Mouse (Mus musculus) cerebellum, adult 9-10 months (tissue): ENCODE measurements around the gene Nutf2.
"Not testable (repeated sequence)": the region's sequence is repeated elsewhere in the genome, so short reads cannot be mapped to it uniquely, and the experiment has no call there.

ENCODE experiments used
- DNase-seq: peaks from one replicate; pipeline ENCODE4 v3.0.0; 2022

Gene Nutf2

GRCm38 (mm10) chr8:105860143-105860981 is at the start of gene Nutf2:
TSS of gene Nutf2 (plus strand) at chr8:105860580.
- peak; percentile 97 for DNase-seq

- DNase-seq = peak; percentile 55
Measured at GRCm38 (mm10) chr8:105811061-105811460, 49.3 kb upstream of the Nutf2 start.

DNA sequence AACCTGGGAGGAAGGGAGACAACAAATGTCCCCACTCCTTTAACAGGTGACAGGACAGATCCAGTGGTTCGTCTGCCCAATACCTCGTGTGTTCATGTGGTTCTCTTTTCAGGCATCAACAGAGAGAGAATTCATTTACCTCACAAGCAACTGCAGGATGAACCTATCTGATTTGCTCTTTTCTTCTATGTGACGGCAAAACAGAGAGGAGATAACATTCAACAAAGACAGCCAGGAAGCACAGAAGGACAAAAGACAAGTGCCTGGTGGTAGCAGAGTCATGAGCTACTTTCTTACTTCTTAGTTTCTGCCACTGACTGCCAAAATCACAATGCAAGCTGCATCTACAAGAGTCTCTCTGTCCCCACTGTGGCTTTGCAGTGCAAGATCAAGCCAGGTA is 48.8 kb upstream of the Nutf2 start:
- no peak for DNase-seq

GRCm38 (mm10) chr8:105812511-105812910 is 47.9 kb upstream of the Nutf2 start:
- no peak for DNase-seq

DNA sequence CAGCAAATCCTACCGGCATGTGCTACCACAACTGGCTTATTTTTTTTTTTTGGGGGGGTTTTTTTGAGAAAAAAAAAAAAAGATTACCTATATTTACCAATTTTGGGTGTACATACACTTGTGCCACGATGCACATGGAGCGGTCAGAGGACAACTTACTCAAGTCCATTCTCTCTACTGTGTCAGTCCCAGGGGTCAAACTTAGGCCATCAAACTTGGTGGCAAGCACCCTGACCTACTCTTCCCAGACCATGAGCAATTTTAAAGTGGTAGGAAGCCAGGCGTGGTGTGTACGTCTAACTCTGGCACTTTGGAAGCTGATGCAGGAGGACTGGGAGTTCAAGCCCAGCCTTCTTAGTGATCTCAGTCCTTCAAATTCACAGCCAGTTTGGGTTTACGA is 47.1 kb upstream of the Nutf2 start:
- no peak for DNase-seq

DNA sequence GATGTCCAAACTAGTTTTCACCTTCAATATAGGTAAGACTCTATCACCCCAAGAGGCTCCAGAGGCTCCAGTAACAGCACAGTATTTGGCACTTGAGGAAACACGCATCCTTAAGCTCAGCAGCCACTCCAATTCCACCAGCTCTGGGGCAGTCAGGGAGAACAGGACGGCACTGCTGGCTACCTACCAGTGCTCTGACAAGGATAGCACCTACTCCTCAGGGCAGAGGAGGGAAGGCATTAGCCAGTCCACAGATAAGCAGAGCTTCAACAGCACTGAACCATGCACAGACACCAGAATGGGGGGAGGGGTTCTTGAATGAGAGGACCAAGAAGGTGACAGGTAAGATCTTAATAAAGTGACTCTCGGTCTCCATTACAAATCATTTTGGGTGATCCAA is 40.7 kb upstream of the Nutf2 start:
- DNase-seq = no peak

DNA sequence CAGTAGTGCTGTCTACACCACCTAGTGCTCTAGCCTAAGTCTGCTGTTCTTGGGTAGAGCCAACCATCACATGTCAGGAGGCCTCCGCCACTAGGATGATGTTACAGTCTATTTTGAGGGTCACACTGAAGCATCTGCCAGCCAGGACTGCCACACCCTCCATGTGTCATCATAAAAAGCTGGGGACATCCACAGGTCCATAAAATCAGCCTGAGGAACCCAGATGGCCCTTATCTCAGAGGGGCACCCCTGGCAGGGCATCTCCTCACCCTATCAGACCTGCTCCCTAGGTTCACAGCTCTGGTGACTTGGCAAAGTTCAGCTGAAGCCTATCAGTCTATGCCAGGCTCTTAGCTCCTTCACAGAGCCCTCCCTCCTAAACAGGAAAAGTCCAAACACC is 39.5 kb upstream of the Nutf2 start:
- no peak for DNase-seq

- DNase-seq = no peak
Measured at GRCm38 (mm10) chr8:105825506-105825905, 34.9 kb upstream of the Nutf2 start.

GRCm38 (mm10) chr8:105826379-105826778 is 34.0 kb upstream of the Nutf2 start:
- no peak for DNase-seq

DNA sequence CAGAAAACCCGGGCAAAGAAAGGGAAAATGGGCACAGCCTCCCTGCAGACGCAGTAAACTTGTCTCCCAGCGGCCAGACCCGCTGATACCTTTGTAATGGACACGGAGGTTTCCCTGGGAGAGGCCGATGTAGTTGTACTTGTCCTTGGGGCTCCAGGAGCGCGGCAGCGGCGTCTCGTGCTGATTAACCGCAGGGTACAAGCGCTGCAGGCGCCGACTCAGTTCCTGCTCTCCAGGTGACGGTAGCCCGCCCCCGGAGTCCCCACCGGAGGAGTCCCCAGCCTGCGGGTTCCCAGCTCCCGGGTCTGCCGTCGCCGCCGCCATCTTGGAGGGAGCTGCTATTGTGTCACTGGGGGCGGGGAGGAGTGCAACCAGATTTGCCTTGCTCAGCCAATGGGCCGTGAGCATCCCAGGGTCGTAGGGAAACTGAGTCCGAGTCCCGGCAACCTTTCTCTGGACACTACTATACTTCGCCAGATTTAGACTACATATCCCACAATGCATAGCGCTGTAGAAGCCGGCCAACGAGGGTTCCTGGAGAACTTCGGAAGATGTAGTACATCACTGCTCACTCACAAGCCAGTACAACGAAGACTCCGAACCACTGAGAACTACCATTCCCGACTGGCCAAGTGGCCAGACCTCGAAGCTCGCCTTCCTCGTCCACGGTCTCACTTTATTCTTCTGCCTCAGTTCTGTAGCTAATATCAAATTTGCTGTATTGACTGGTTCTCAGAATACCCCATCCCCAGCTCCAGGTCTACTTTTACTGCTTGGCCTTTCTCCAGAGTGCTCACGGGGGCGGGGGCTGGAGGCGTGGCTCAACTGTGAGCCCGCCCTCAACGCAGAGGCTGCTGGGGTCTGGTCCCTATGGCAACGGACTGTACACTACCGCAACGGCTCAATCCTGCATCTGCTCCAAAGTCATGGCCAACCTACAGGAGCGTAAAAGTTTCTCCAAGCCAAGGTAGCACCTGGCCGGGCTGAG is 33.2 kb upstream of the Nutf2 start, which contains the start of the genes Ranbp10 and Tsnaxip1:
Ranbp10 (minus strand) TSS at position 490 of the 988 bp plus-strand sequence.
Tsnaxip1 (plus strand) TSS at position 871 of the 988 bp plus-strand sequence.
- peak; percentile 100 for DNase-seq

DNA sequence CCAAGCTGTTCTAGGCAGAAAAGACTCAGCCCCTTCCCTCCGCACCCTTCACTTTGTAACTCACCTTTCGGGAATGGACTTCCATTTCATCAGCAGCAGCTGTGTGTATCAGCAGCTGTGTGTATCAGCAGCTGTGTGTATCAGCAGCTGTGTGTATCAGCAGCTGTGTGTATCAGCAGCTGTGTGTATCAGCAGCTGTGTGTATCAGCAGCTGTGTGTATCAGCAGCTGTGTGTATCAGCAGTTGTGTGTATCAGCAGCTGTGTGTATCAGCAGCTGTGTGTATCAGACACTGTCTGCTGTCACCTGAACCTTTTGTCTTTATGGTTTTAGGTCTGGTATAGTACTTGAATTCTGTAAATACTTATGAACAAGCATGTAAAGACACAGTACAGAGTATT is 26.6 kb upstream of the Nutf2 start:
- DNase-seq = not testable (repeated sequence)

DNA sequence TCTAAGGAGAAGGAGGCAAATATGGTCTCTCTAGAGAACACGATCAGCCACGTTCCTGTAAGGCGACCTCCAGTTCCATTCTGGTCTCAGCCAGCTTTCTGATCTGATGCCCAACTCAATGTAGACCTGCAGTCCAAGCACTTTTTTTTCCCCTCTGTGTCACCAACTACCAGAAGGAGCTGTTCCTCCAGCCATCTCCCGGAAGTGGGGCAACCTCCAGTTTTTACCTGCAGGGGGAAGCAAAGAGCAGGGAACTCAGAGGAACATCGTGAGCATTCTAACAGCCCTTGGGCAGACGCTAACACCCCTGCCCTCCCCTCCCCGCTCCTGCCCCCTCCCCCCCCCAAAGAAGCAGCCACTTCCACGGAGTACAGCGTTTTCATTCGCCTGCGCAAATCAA is 25.1 kb upstream of the Nutf2 start:
- DNase-seq = no peak

DNA sequence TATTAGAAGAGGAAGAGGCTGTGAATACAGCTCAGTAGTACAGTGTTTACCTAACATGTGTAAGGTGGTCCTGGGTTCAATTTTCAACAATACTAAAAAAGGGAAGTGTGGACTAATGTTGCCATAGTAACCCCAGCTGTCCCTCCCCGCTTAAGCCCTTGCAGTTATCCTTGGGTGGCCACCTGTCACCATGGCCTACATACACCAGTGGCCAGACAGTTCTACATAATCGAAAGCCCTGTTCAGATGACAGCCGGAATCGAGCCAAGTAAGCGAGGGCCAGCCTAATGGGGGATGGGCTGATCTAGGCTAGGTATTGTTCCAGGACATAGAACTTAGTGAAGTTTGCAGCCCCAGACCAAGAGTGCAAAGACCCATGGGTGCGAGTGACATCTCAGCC is 23.4 kb upstream of the Nutf2 start:
- peak; percentile 34 for DNase-seq

- no peak for DNase-seq
Measured at GRCm38 (mm10) chr8:105839209-105839608, 21.2 kb upstream of the Nutf2 start.

- DNase-seq = no peak
Measured at GRCm38 (mm10) chr8:105846678-105847077, 13.7 kb upstream of the Nutf2 start.

DNA sequence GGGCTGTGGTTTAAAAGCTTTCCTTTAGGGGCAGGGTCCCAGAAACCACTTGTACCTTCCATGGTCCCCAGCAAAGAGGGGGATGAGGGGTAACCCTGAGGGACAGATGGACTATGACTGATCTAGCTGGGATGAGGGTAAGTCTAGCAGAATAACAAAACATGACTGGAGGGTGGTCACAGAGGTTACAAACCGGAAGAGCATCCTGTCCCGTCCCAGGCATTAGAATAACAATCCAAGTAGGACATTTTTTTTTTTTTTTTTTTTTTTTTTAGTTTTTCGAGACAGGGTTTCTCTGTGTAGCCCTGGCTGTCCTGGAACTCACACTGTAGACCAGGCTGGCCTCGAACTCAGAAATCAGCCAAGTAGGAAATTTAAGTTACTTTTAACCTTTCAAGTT is 10.4 kb upstream of the Nutf2 start:
- DNase-seq = no peak

- DNase-seq = no peak
Measured at GRCm38 (mm10) chr8:105850611-105851010, 9.8 kb upstream of the Nutf2 start.

GRCm38 (mm10) chr8:105851651-105852143 is 8.7 kb upstream of the Nutf2 start:
- peak; percentile 85 for DNase-seq

DNA sequence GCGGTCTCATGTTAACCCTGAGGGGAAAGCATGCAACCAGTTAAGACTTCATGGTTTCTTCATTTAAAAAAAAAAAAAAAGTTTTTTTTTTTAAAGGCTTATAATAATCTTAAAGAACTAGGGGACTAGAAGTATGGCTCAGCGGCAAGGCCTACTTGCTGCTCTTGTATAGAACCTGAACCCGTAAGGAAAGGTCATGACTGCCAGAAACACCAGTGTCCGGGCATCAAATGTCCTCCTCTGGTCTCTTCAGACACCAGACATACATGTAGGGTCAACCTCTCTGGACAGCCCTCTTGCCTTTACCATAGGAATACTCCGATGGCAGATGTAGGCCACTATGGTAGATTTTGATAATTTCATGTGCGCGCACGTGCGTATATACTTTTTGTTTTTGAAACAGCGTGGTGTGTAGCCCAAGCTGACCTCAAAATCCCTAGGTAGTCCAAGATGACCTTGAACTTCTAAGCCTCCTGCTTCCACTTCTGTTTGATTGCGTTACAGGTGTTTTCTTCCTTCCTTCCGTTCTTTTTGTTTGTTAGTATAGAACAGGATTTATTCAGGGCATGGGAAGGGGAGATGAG is 8.1 kb upstream of the Nutf2 start:
- peak; percentile 62 for DNase-seq

DNA sequence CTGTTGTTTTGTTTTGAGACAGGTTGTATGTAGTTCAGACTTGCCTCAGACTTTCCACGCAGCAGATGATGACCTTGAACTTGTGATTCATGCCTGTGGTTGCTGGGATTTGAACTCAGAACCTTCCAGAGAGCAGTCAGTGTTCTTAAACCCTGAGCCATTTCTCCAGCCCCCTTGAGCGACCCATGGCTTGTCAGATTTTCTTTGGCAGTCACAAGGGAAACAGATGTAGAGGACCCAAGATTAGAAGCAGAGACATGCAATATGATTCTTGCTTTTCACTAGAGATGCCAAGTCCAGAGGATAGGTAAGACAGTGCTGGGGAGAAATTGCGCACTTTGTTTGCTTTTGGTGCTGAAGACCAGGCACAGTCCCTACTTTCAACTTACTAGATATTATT is 7.2 kb upstream of the Nutf2 start, which contains the start of gene Cenpt:
Cenpt (minus strand) TSS at position 101 of the 400 bp plus-strand sequence.
- peak; percentile 60 for DNase-seq

DNA sequence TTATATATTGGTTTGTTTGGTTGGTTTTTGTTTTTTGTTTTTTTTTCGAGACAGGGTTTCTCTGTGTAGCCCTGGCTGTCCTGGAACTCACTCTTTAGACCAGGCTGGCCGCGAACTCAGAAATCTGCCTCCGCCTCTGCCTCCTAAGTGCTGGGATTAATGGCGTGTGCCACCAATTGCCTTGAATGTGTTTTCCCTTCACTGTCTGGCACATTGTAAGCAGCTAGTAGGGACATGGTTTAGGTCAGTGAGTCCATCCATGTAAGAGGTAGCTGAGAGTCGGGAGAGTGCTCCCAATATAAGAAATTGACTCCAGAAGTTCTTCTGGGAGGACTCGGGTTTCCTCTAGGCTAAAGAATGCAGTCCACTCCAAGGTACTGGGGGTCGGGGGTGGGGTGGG is 6.1 kb upstream of the Nutf2 start:
- peak; percentile 72 for DNase-seq

DNA sequence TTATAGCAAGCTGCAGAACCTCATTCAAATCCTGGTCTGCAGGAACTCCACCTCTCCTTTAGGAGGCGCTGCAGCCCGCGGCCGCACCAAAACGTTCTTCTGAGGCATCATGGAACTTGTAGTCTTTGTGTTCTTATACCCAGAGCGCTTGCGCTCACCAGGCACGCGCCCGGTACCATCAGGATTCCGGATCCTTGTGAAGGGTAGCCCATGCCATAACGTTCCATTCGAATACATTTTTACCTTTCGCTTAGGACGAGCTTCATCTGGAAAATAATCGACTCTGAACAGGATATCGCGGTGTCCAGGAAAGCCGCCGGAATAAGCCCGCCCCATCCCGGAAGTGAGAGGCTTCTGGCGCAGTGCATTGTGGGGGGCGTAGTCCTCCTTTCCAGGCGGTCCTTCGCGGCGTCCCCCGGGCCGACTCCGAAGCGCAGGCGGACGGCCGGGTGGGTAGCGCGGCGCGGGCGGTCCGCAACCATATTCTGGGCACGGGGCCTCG is 5.6 kb upstream of the Nutf2 start, which contains the start of gene Thap11:
Thap11 (plus strand) TSS at position 418 of the 502 bp plus-strand sequence.
- DNase-seq = peak; percentile 93
